Comparison of ENCODE assay signal across 9 mouse cellular contexts in the genomic region with DNA sequence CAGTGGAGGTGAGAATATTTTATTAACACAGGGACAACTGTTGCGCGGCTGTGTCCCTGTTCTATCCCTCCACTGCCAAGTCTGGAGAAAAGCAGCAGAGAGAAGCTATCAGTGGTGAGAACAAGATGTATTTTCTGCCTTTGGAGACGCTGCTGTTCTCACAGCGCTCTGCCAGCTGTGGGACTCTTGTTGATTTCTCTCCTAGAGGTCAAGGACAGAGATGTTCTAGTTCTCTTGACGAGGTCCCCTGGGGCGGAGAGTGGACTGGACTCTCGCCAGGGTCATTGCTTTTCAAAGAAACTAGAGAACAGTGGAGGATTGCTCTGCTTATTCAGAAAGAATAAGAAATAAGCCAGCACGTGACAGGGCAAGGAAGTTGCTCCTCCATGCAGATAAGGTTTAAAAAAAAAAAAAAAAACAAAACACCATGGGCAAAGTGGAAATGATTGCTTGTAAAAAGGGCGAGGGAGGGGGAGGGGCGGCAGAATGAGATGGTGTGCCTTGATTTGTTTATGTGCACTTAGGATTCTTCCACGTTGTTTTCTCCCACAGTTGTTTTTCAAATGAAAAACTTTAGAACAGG. TPM values are rescaled to one million over a fixed set of nuclear protein-coding genes. Genes with fewer than 3 reads are reported as not detected.
DNase-seq lines count a peak whose midpoint lies in the region; ATAC-seq lines count a peak whose summit lies in the region.
"Had no signal": no experiment of that assay in that cellular context is flagged by ENCODE, and none has a peak within 500 bp of the region (broad histone marks: within the 10 kb centered on the region; RNA-seq: fewer than 3 reads in every experiment).

No protein-coding gene starts in this region.

- ATAC-seq in heart, embryonic 14.5 days (ENCODE audit: insufficient number of reproducible peaks, insufficient read depth, low FRiP score, low read depth): no peak
- ATAC-seq in stomach, embryonic 16.5 days (ENCODE audit: insufficient read depth, low FRiP score): no peak

- H3K9ac ChIP-seq in heart, embryonic 14.5 days (ENCODE audit: low read length): peak overlapping the region; percentile 10; the same call in 1 of the 2 replicates
- H3K9ac ChIP-seq in stomach, embryonic 16.5 days (ENCODE audit: low read length): no peak overlapping the region
- H3K9ac ChIP-seq: embryonic facial prominence, embryonic 12.5 days had no signal

- H3K4me3 ChIP-seq in heart, embryonic 14.5 days (ENCODE audit: control insufficient read depth in 1 of 2, insufficient read depth in 1 of 2, low read depth in 1 of 2, low read length in 2 of 2): no peak overlapping the region
- H3K4me3 ChIP-seq in stomach, embryonic 16.5 days (replicated peaks; ENCODE audit: low read length): no peak overlapping the region
- H3K4me3 ChIP-seq: embryonic facial prominence, embryonic 12.5 days had no signal

- H3K27me3 ChIP-seq in heart, embryonic 14.5 days (ENCODE audit: control insufficient read depth, insufficient read depth, low read length): no peaks in the 10 kb centered on the region
- H3K27me3 ChIP-seq in stomach, embryonic 16.5 days (ENCODE audit: control insufficient read depth, insufficient read depth, low read length): no peaks in the 10 kb centered on the region
- H3K27me3 ChIP-seq: embryonic facial prominence, embryonic 12.5 days had no signal

- intact Hi-C loops in left cerebral cortex, postnatal 25 days (cut with DNase I): no loop called here

- DNase-seq in left cerebral cortex, postnatal 25 days (ENCODE audit: low spot score in 2 of 2): peak; percentile 18 to 37
- no peak for DNase-seq in left cerebral cortex, adult 9 months (ENCODE audit: low spot score in 2 of 2)
- peak; percentile 73 for DNase-seq in adrenal gland, postnatal 25 days
- DNase-seq in kidney, postnatal 25 days: peak; percentile 93 to 95
- no peak for DNase-seq in Muller cell, postnatal 12 days (ENCODE audit: inconsistent ontology term)
- no peak for DNase-seq in cerebellum, adult 18-20 months

- peak overlapping the region; percentile 55 for H3K4me2 ChIP-seq in heart, embryonic 14.5 days (ENCODE audit: low read length)
- H3K4me2 ChIP-seq in stomach, embryonic 16.5 days (ENCODE audit: low read depth, low read length): peak overlapping the region; percentile 10; the same call in 1 of the 2 replicates
- H3K4me2 ChIP-seq: embryonic facial prominence, embryonic 12.5 days had no signal

- H3K36me3 ChIP-seq in heart, embryonic 14.5 days (ENCODE audit: control insufficient read depth, insufficient read depth, low read length): no peaks in the 10 kb centered on the region
- no peaks in the 10 kb centered on the region for H3K36me3 ChIP-seq in stomach, embryonic 16.5 days (ENCODE audit: control insufficient read depth, insufficient read depth, low read length)
- H3K36me3 ChIP-seq: embryonic facial prominence, embryonic 12.5 days had no signal

- peaks cover 8 to 10% of the 10 kb centered on the region in 2 experiments; a peak in 3 of 4 replicates for H3K4me1 ChIP-seq in heart, embryonic 14.5 days (ENCODE audit: control insufficient read depth in 2 of 2, insufficient read depth in 2 of 2, low read length in 2 of 2)
- peaks cover 6% of the 10 kb centered on the region for H3K4me1 ChIP-seq in stomach, embryonic 16.5 days (ENCODE audit: control insufficient read depth, insufficient read depth, low read length)

- 29% methylated on average over 11 of the region's 11 CpGs for WGBS in heart, embryonic 14.5 days
- WGBS in stomach, embryonic 16.5 days: 40% methylated on average over 11 of the region's 11 CpGs

- H3K27ac ChIP-seq in heart, embryonic 14.5 days (replicated peaks in 1 of 2; ENCODE audit: control insufficient read depth in 1 of 2, insufficient read depth in 1 of 2, low read depth in 2 of 2, low read length in 2 of 2): peak overlapping the region in 1 of 2 experiments; percentile 15; a peak in 1 of 4 replicates
- H3K27ac ChIP-seq in stomach, embryonic 16.5 days (ENCODE audit: low read length): no peak overlapping the region
- H3K27ac ChIP-seq: embryonic facial prominence, embryonic 12.5 days had no signal

- H3K9me3 ChIP-seq in heart, embryonic 14.5 days (ENCODE audit: control insufficient read depth, low read length): no peaks in the 10 kb centered on the region
- H3K9me3 ChIP-seq in stomach, embryonic 16.5 days (replicated peaks; ENCODE audit: control insufficient read depth, low read length): no peaks in the 10 kb centered on the region
- H3K9me3 ChIP-seq: embryonic facial prominence, embryonic 12.5 days had no signal

RNA-seq across cellular contexts. Expression of gene Ppp2r3a, which starts 10.5 kb away (rescaled TPM):
- 10 to 100 TPM; 17.4 to 19.5 TPM for total RNA-seq in left cerebral cortex, postnatal 25 days (2021)
- 27.7 and 30.5 TPM in 2 replicates for total RNA-seq in adrenal gland, postnatal 25 days (2021)
- 107 and 109 TPM in 2 replicates for polyA plus RNA-seq in heart, embryonic 14.5 days (2014; fragmentation: Nextera tagmentation; extraction: Ambion mirVana)
- 12.4 and 15.7 TPM in 2 replicates for polyA plus RNA-seq in stomach, embryonic 16.5 days (2015; fragmentation: Nextera tagmentation; extraction: Ambion mirVana)

Comparison
In these comparisons a context has a peak if more than half of its experiments do, and no peak if none do; other contexts are left out.
1. DNase-seq: peak in left cerebral cortex, postnatal 25 days (2 of 2), adrenal gland, postnatal 25 days (single experiment) and kidney, postnatal 25 days (2 of 2); none in left cerebral cortex, adult 9 months (0 of 2), Muller cell, postnatal 12 days (single experiment) and cerebellum, adult 18-20 months (0 of 2).